Mouse (Mus musculus) thymus, postnatal 10 days (tissue): Measurements from ENCODE around the gene Cfap45.
A peak's percentile ranks its signal among the peaks of the same experiment; 100 is the strongest.

Experiments
- DNase-seq, 2 experiments: peaks; one replicate each; pipeline ENCODE4 v3.0.0; 2021; ENCODE audit warnings: low spot score in 2 of 2

Gene Cfap45

DNA sequence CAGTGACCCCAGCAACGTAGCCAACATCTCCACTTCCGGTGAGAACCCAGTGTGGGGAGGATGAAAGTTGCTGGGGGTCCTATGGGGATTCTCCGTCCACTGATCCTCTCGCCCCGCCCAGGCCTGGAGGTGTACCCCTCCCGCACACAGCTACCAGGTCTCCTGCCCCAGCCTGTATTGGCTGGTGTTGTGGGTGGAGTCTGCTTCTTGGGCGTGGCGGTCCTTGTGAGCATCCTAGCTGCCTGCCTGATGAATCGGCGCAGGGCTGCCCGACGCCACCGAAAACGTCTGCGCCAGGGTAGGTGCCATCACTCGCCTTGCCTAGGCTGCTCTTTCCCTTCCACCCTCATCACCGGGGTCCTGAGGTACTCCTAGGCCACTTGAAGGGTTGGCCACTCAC, 24.6 kb upstream of the Cfap45 start:
- no peak for DNase-seq

DNA sequence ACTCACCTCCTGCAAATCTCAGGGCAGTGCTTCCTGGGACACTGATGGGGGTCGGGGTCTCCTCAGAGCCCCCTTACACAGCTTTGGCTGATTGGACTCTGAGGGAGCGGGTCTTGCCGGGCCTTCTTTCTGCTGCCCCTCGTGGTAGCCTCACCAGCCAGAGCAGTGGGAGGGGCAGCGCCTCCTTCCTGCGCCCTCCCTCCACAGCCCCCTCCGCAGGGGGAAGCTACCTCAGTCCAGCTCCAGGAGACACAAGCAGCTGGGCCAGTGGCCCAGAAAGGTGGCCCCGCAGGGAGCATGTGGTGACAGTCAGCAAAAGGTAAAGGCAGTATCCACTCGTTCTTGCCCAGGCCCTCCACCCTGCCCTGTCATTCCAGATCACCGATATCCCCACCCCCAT, 23.2 kb upstream of the Cfap45 start:
- DNase-seq, result no peak

GRCm38 (mm10) chr1:172499765-172500441, 20.7 kb upstream of the Cfap45 start, which contains the start of gene Tagln2:
Tagln2 (plus strand) TSS chr1:172500047.
- DNase-seq, result peak; percentile 40 to 46

DNA sequence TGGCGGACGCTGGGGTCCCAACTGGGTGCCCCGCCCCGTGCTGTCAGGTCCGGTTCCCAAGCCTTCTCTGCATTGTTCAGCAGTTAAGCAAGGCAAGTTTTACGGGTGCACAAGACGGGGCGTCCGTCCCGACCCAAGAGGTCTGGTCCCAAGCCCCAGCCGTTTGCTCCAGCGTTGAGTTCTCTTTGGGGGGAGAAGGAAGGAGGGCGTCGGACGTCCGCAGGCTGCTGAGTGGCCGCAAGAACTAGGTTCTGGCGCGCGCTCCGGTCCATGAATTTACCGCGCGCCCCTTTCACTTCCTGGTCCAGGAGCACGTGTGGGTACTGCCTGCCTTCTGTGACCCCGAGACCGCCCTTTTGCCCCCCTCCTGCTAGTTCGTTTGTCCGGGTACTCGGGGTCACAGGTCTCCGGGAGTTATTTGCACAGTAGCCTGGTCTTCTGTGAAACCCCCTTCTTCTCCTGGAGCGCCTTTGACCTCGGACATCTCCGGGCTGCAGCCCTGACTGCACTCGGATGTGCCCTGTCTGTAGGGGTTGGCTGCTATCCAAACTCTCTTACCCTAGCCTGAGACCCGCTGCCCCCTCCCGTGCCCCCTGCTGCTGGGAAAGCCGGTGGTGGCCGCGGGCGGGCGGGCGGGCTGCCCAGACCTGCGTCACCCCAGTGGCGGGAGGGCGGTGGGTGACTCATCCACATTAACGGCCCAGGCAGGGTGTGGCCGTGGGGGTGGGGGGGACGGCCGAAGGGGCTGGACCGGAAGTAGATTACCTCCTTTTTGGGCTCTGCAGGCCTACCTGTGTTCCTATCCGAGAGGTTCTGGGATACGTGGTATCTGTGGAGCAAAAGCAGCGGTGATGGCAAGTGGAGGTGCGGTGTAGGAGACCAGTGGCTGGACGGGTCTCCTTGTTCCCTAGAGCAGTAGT, 19.9 kb upstream of the Cfap45 start:
- DNase-seq, result peak in 1 of 2 experiments; percentile 31

- DNase-seq, result peak; percentile 57 to 58
These were observed 19.0 kb upstream of the Cfap45 start for GRCm38 (mm10) chr1:172501371-172502144.

DNA sequence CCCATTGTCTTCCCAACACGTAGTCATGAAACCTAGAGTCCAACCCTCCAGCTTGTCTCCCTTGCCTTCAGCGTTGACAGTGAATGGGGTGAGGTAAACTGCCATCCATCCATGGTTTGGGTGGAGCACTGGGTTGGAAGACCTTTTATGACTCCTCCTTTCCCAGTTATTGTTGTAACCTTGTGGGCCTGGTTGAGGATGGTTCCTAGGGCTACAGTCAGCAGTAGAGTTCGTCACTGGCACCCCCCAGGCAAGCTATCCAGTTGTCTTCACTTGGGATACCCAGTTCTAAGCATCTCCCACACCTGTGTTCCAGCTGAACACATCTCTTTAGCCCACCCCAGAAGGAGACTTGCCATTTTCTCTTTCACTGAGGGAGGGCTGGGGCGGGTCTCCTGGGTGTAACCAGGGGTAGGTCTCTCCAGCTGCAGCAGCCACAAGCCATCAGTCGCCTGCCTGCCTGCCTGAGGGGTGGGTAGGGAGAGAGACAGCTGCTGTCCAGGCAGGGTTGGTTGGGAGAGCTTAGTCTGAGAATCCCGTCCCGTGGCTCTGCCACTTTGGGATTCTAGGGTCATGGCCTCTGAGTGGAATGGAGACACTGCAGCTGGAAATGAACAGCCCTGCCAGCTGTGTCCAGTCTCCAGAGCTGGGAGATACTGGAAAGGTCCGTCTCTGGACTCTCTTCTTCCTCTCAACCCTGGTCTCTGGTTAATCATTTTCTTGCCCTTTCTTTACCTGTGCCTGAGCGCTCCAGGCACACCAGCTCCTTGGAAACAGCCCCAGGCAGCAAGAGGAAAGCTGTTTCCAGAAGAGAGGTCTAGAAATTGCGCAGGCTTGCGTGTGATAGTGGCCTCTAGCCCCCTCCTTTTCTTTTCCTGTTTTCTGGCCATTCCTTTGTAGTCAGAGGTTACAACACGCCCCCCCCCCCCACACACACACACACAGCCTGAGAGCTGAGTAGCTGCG, 18.2 kb upstream of the Cfap45 start:
- DNase-seq, result no peak

- no peak for DNase-seq
These were observed 17.2 kb upstream of the Cfap45 start for GRCm38 (mm10) chr1:172503111-172503997.

DNA sequence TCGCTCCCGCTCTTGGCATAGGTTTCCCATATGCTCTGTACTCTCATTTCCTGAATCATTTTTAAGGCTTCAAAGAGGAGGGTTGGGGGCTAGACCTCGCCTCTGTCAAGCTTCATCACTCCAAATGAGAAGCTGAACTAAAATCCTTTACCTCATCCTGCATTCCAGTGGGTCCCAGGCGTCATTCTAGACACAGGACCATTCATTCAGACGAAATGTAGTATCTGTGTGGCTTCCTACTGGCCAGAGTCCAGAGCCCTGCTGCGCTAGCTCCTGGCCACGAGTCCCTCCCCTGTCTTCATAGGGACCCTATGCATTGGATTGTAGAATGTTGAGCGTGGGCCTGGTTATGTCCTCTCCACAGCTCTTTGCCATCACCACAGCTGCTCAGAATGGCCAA, 15.8 kb upstream of the Cfap45 start:
- no peak for DNase-seq

DNA sequence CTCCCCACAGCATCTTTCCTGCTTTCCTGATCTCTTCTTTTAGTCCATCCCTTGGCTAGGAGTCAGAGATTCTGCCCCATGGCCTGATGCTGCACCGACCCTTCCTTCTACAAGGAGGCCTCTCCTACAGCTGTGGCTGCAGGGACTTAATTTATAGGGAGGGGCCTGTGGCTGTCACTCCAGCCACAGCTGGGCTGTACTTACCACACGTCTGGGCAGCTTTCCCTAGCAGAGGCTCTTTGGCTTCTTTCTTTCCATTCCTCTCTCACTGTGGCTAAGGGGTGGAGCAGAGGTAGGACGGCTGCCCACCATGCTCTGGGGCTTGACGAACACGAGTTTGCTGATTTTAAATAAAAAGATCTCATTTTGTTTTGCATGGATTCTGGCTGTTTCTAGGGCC, 13.6 kb upstream of the Cfap45 start:
- DNase-seq, result no peak

- DNase-seq, result no peak
These were observed 12.9 kb upstream of the Cfap45 start for GRCm38 (mm10) chr1:172507701-172508100.

- DNase-seq, result no peak
These were observed 12.4 kb upstream of the Cfap45 start for GRCm38 (mm10) chr1:172508172-172508571.

- DNase-seq, result no peak
These were observed 11.4 kb upstream of the Cfap45 start for GRCm38 (mm10) chr1:172509235-172509634.

DNA sequence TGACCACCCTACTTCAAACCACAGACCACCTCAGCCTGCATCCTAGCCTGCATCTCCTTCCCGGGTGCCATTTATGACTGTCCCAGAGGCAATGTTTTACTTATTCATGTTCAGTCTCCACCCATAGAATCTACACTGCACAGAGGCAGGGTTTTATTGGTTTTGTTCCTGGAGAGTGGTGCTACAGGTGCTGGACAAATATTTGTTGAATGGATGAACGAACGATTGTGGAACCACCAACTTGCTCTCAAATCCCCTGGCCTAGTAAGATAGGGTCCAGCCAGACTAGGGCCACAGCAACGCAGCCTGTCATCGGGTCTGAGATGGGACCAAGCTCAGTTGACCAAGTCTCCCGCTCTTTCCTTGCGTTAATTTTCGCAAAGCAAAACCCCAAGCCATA, 10.6 kb upstream of the Cfap45 start:
- no peak for DNase-seq

- DNase-seq, result no peak
These were observed 10.1 kb upstream of the Cfap45 start for GRCm38 (mm10) chr1:172510421-172510972.

DNA sequence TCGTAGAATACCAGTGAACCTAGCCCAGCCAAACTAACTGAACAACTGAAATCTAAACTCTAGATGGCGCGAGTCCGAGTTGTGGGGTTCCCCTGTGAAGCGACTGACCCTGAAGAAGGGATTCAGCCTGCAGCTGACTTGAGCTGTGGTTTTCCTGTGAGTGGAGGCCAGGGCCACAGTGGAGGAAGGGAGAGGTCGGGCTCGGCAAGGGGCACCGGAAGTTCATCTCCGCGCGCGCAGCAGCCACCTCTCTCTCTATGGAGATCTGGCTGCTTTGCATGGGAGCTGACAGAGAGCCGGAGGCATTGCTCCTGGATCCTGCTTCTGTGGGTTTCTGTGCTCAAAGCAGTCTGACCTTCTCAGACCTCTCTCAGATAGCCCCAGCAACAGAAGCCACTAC, 7.6 kb upstream of the Cfap45 start:
- DNase-seq, result peak; percentile 67 to 69

GRCm38 (mm10) chr1:172513525-172514212, 6.9 kb upstream of the Cfap45 start:
- peak; percentile 55 to 61 for DNase-seq

GRCm38 (mm10) chr1:172514213-172514529, 6.4 kb upstream of the Cfap45 start:
- no peak for DNase-seq

DNA sequence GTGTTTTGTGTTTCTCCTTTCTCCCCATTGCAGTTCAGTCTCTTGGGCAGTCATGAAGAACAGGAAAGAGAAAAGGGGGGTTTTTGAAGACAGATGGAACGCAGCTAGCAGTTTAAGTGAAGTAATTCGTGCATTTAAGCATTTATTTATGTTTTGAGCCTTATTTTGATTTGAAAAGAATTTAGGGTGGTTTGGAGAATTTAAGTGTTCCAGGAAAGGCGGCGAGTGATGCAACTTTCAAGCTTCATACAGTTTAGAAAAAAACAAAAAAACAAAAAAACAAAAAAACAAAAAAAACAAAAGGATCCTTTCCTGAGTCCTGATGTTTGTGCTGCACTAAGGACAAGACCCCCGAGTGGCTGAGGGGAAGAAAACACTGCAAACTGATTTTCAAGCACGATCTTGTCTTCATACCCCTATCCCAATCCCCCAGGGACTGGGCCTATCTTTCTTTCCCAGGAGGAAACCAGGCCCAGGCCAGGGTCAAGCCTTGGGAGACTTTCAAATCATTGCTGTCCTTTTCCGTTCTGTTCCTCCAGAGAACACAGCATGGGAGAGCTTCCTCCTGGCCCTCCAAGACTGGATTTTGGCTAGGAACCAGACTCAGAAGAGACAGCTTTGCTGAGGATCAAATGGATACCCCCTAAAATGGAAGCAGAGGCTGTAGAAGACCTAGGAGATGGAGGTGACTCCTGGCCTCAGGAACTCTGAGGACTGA, 5.9 kb upstream of the Cfap45 start:
- DNase-seq, result no peak

- DNase-seq, result no peak
These were observed 5.2 kb upstream of the Cfap45 start for GRCm38 (mm10) chr1:172515396-172515795.
